ENCODE assay signal across 19 mouse cellular contexts in the genomic region with DNA sequence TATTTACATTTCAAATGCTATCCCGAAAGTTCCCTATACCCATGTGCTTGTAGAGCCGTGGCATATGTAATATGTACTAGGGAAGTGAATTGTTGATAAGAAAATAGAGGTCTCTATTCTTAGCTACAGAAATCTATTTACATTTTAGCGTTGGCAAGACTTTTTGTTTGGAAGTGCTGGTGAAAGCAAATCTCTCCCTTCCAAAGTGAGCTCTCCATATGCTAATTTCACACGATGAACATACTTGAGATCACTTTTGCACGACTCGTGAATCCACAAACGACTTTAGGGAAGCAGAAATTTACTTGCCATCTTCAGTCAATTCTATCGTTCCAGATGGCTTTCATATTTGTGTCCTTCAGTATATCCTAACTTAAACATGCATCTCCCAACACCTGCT. TPM values are rescaled to one million over a fixed set of nuclear protein-coding genes. Genes with fewer than 3 reads are reported as not detected.
"Had no signal": no experiment of that assay in that cellular context is flagged by ENCODE, and none has a peak within 500 bp of the region (broad histone marks: within the 10 kb centered on the region; RNA-seq: fewer than 3 reads in every experiment).

No protein-coding gene starts in this region.

- H3K27ac ChIP-seq: midbrain, embryonic 10.5 days; midbrain, embryonic 12.5 days; neural tube, embryonic 13.5 days; neural tube, embryonic 15.5 days had no signal

- ATAC-seq: midbrain, embryonic 16.5 days had no signal

- H3K4me3 ChIP-seq: midbrain, embryonic 10.5 days; midbrain, embryonic 12.5 days; myocyte; neural tube, embryonic 13.5 days; neural tube, embryonic 15.5 days had no signal

- H3K36me3 ChIP-seq: midbrain, embryonic 10.5 days; midbrain, embryonic 12.5 days; neural tube, embryonic 13.5 days; neural tube, embryonic 15.5 days had no signal

- H3K4me1 ChIP-seq: midbrain, embryonic 10.5 days; midbrain, embryonic 12.5 days; neural tube, embryonic 13.5 days; neural tube, embryonic 15.5 days had no signal

- DNase-seq: lung, adult 18-20 months; lung, embryonic 14.5 days; lung, postnatal 10 days; lung, postnatal 4 days; midbrain, embryonic 14.5 days; retina, postnatal 1 day; right cerebral cortex, adult 18-20 months; right cerebral cortex, postnatal 14 days; thymus, adult 2 months; thymus, postnatal 25 days; thymus, postnatal 4 days had no signal

- H3K9ac ChIP-seq: lung, embryonic 14.5 days; midbrain, embryonic 12.5 days; neural tube, embryonic 13.5 days; neural tube, embryonic 15.5 days had no signal

- H3K4me2 ChIP-seq: lung, embryonic 14.5 days; midbrain, embryonic 12.5 days; neural tube, embryonic 13.5 days; neural tube, embryonic 15.5 days had no signal

- H3K27me3 ChIP-seq: midbrain, embryonic 12.5 days; neural tube, embryonic 13.5 days; neural tube, embryonic 15.5 days had no signal

- H3K9me3 ChIP-seq: midbrain, embryonic 10.5 days; midbrain, embryonic 12.5 days; neural tube, embryonic 13.5 days; neural tube, embryonic 15.5 days had no signal

RNA-seq across cellular contexts. Expression of gene Otogl, which starts 36.7 kb away (rescaled TPM):
- polyA plus RNA-seq: midbrain, embryonic 10.5 days; midbrain, embryonic 12.5 days; neural tube, embryonic 11.5 days; neural tube, embryonic 13.5 days; spleen, adult 2 months had no signal
